Mouse (Mus musculus): ENCODE data around the gene Fdx1. TPM values are rescaled to one million over a fixed set of nuclear protein-coding genes. Genes with fewer than 3 reads are reported as not detected.

Fdx1 gene
- total and polyA plus RNA-seq, 3 experiments = 82.0 to 113 (median 90.9) TPM

DNA sequence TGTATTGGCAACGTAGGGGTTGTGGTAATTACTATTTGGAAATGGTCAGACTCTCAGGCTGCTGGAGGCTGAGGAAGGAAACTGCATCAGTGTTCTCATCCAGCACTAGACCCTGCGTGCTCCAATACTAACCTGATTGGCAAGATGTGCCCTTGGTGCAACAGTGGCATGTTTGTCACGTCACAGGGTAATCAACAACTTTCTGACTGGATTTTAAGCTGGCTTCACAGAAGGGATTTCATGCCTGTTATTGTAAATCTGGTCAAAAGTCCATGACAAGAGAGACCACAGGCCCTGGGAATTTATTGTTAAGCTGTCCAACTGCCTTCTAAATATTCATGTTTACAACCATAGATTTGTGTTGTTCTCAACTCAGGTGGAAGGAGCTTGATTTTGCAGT is 13.1 kb downstream of the Fdx1 start:
- Histone ChIP-seq H3K27me3 (ENCODE audit: control insufficient read depth, insufficient read depth, low read length) (no peaks in the 10 kb centered on the region), H3K79me2 (replicated peaks; ENCODE audit: control insufficient read depth, insufficient read depth, low read length) (no peaks in the 10 kb centered on the region; the same call in 1 of the 2 replicates), H3K9ac (ENCODE audit: low read depth, low read length) (no peak overlapping the region), H3K27ac (no peak overlapping the region), H3K4me3 (no peak overlapping the region), H3K4me1 (ENCODE audit: control insufficient read depth, insufficient read depth, low read length) (no peaks in the 10 kb centered on the region; the same call in 1 of the 2 replicates), H3K36me3 (ENCODE audit: control insufficient read depth, insufficient read depth, low read length) (peaks cover 18% of the 10 kb centered on the region)
- WGBS = 79% methylated on average over 3 of the region's 3 CpGs
- DNase-seq = no peak
- intact Hi-C loops (cut with DNase I) = no loop called here
- no peak for TF ChIP-seq POLR2A (IDR thresholded peaks at IDR 0.05; ENCODE audit: insufficient read depth, low read depth, low read length)
- TF ChIP-seq CTCF (IDR thresholded peaks at IDR 0.05) = no peak
- TF ChIP-seq EP300 (IDR thresholded peaks at IDR 0.05; ENCODE audit: insufficient read depth, low read depth, low read length) = no peak

DNA sequence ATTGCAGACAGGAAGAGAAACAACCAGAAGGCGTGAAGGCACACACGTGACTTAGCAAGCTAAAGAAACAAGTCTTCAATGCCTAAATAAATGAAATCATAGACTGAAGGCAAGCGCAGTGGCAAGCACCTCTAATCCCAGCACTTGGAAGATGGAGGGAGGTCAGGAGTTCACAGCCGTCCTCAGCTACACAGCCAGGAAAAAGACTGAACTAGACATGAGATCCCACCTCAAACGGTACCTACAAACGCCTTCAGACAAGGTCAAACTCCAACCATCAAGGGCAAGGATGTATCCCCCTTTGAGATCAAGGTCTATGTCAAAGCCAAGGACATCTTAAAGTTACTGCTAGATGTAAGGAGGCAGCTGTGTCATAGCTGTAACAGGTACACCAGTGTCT is 19.4 kb downstream of the Fdx1 start:
- TF ChIP-seq POLR2A (IDR thresholded peaks at IDR 0.05; ENCODE audit: insufficient read depth, low read depth, low read length) (no peak), CTCF (IDR thresholded peaks at IDR 0.05) (no peak), EP300 (IDR thresholded peaks at IDR 0.05; ENCODE audit: insufficient read depth, low read depth, low read length) (no peak)
- no peak overlapping the region for H3K27ac ChIP-seq
- intact Hi-C loops (cut with DNase I) = no loop called here
- H3K79me2 ChIP-seq (replicated peaks; ENCODE audit: control insufficient read depth, insufficient read depth, low read length) = no peaks in the 10 kb centered on the region
- H3K27me3 ChIP-seq (ENCODE audit: control insufficient read depth, insufficient read depth, low read length) = no peaks in the 10 kb centered on the region
- no peaks in the 10 kb centered on the region for H3K4me1 ChIP-seq (ENCODE audit: control insufficient read depth, insufficient read depth, low read length)
- 87% methylated on average over 6 of the region's 6 CpGs for WGBS
- H3K4me3 ChIP-seq = no peak overlapping the region
- DNase-seq = no peak
- H3K36me3 ChIP-seq (ENCODE audit: control insufficient read depth, insufficient read depth, low read length) = no peaks in the 10 kb centered on the region; the same call in 1 of the 2 replicates
- no peak overlapping the region for H3K9ac ChIP-seq (ENCODE audit: low read depth, low read length)

DNA sequence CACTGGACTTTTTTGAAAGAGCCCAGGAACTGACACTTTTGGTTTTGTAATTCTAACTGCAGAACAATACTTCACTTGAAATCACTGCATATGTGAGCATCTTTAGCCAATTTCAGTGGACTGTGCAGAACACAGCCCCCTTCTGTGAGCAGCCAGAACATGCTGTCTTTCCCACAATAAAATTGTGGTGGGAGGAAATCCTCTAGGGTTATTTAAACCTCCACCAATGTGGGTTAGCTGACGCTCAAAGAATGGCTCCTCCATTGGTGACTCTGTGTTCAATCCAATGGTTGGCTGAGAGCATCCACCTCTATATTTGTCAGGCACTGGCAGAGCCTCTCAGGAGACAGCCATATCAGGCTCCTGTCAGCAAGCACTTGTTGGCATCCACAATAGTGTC is 28.7 kb downstream of the Fdx1 start:
- WGBS = 28% methylated on average over 1 of the region's 1 CpGs
- Histone ChIP-seq H3K4me1 (ENCODE audit: control insufficient read depth, insufficient read depth, low read length) (no peaks in the 10 kb centered on the region), H3K4me3 (no peak overlapping the region), H3K79me2 (replicated peaks; ENCODE audit: control insufficient read depth, insufficient read depth, low read length) (no peaks in the 10 kb centered on the region), H3K9ac (ENCODE audit: low read depth, low read length) (no peak overlapping the region), H3K36me3 (ENCODE audit: control insufficient read depth, insufficient read depth, low read length) (no peaks in the 10 kb centered on the region), H3K27ac (no peak overlapping the region), H3K27me3 (ENCODE audit: control insufficient read depth, insufficient read depth, low read length) (no peaks in the 10 kb centered on the region)
- intact Hi-C loops (cut with DNase I) = no loop called here
- DNase-seq = no peak
- no peak for TF ChIP-seq POLR2A (IDR thresholded peaks at IDR 0.05; ENCODE audit: insufficient read depth, low read depth, low read length)
- no peak for TF ChIP-seq CTCF (IDR thresholded peaks at IDR 0.05)
- TF ChIP-seq EP300 (IDR thresholded peaks at IDR 0.05; ENCODE audit: insufficient read depth, low read depth, low read length) = no peak

DNA sequence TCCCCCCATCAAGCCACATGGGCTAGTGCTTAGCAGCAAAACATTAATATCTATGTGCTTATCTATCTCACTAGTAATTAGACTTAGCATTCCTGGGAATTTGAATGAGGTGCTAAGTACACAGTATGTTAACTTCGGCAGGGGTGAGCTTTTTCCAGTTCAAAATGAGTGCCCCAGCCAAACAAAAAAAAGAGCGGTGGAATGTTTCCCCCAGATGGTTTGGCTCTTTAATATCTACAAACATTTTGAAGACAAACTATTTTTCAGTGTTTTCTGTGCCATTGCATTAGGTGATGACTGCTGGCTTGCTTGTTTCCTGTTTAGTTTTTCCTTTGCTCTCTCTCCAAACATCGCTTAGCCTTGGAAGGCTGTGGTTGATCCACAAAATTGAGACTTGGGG is 31.4 kb downstream of the Fdx1 start:
- H3K9ac ChIP-seq (ENCODE audit: low read depth, low read length) = no peak overlapping the region
- no peaks in the 10 kb centered on the region for H3K4me1 ChIP-seq (ENCODE audit: control insufficient read depth, insufficient read depth, low read length)
- 64% methylated on average over 3 of the region's 3 CpGs for WGBS
- intact Hi-C loops (cut with DNase I) = no loop called here
- H3K79me2 ChIP-seq (replicated peaks; ENCODE audit: control insufficient read depth, insufficient read depth, low read length) = no peaks in the 10 kb centered on the region
- H3K36me3 ChIP-seq (ENCODE audit: control insufficient read depth, insufficient read depth, low read length) = no peaks in the 10 kb centered on the region
- no peak overlapping the region for H3K27ac ChIP-seq
- H3K27me3 ChIP-seq (ENCODE audit: control insufficient read depth, insufficient read depth, low read length) = no peaks in the 10 kb centered on the region
- DNase-seq = no peak
- TF ChIP-seq POLR2A (IDR thresholded peaks at IDR 0.05; ENCODE audit: insufficient read depth, low read depth, low read length) = no peak
- no peak for TF ChIP-seq EP300 (IDR thresholded peaks at IDR 0.05; ENCODE audit: insufficient read depth, low read depth, low read length)
- TF ChIP-seq CTCF (IDR thresholded peaks at IDR 0.05) = no peak
- no peak overlapping the region for H3K4me3 ChIP-seq

DNA sequence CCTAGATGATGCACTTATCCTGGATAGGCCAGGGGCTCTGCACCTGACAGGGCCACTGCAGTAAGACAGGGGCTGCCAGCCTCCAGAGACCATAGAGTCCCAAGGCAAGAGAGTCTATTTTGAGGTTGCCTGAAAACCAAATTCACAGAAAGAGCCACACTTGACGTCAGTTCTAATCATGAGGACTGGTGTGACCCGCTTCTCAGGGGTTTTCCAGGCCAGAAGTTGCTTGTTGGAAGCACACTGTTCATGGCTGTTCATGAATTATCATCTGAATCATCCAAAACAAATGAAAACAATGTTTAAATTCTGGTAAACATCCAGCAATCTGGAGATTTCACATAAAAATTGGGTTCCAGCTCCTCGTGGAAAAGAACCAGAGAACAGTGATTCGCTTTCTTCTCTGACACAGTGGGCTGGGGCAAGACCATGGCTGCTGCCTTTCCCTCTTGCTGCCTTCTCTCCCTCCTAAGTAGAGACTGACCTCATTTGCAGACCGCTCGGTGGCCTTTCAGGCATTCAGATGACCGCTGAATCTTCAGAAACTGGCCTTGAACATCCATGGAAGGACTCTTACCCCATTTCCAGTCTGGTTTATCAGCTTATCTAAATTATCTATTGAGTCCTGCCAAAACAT is 32.2 kb downstream of the Fdx1 start:
- Histone ChIP-seq H3K79me2 (replicated peaks; ENCODE audit: control insufficient read depth, insufficient read depth, low read length) (no peaks in the 10 kb centered on the region), H3K4me3 (no peak overlapping the region), H3K27ac (no peak overlapping the region), H3K4me1 (ENCODE audit: control insufficient read depth, insufficient read depth, low read length) (no peaks in the 10 kb centered on the region), H3K9ac (ENCODE audit: low read depth, low read length) (no peak overlapping the region), H3K36me3 (ENCODE audit: control insufficient read depth, insufficient read depth, low read length) (no peaks in the 10 kb centered on the region), H3K27me3 (ENCODE audit: control insufficient read depth, insufficient read depth, low read length) (no peaks in the 10 kb centered on the region)
- DNase-seq = no peak
- 84% methylated on average over 7 of the region's 7 CpGs for WGBS
- intact Hi-C loops (cut with DNase I) = no loop called here
- TF ChIP-seq POLR2A (IDR thresholded peaks at IDR 0.05; ENCODE audit: insufficient read depth, low read depth, low read length) (no peak), CTCF (IDR thresholded peaks at IDR 0.05) (no peak), EP300 (IDR thresholded peaks at IDR 0.05; ENCODE audit: insufficient read depth, low read depth, low read length) (no peak)

DNA sequence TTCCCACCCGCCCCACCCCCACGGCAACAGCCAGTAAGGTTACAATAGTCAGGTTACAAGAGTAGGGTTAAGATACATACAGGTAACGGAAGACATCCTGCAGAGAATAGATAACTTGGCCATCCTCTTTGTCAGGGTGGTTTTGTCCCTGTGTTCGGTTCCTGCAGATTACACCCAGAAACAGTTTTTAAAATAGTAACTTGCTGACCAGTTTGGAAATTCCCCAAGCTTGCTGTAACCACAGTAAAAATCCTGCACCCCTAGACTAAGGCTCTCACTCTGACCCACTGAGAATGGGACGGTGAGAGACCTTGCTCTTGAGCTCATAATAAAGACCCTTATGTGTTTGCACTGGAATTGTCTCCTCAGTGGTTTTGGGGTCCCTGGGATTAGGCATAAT is 33.4 kb downstream of the Fdx1 start:
- WGBS = 76% methylated on average over 5 of the region's 5 CpGs
- DNase-seq = no peak
- Histone ChIP-seq H3K9ac (ENCODE audit: low read depth, low read length) (no peak overlapping the region), H3K27me3 (ENCODE audit: control insufficient read depth, insufficient read depth, low read length) (no peaks in the 10 kb centered on the region), H3K4me1 (ENCODE audit: control insufficient read depth, insufficient read depth, low read length) (no peaks in the 10 kb centered on the region), H3K4me3 (no peak overlapping the region), H3K36me3 (ENCODE audit: control insufficient read depth, insufficient read depth, low read length) (no peaks in the 10 kb centered on the region), H3K79me2 (replicated peaks; ENCODE audit: control insufficient read depth, insufficient read depth, low read length) (no peaks in the 10 kb centered on the region), H3K27ac (no peak overlapping the region)
- intact Hi-C loops (cut with DNase I) = no loop called here
- no peak for TF ChIP-seq EP300 (IDR thresholded peaks at IDR 0.05; ENCODE audit: insufficient read depth, low read depth, low read length)
- TF ChIP-seq POLR2A (IDR thresholded peaks at IDR 0.05; ENCODE audit: insufficient read depth, low read depth, low read length) = no peak

Data from heart, adult 2 months (tissue).